Mouse (Mus musculus): ENCODE measurements at regions not wholly inside any gene's neighbourhood (a gene's known extent, or its start where the extent isn't known, plus 50 kb on each side); places are given as distances from the start of the nearest gene placed in this dataset.

GRCm38 (mm10) chr11:19616520-19616919 lies 307.7 kb upstream of the Spred2 start:
- ATAC-seq (replicated peaks; ENCODE audit: low FRiP score, poor library complexity, severe bottlenecking) = no peak

- no peak for ATAC-seq (replicated peaks; ENCODE audit: low FRiP score, poor library complexity, severe bottlenecking)
Measured at GRCm38 (mm10) chr11:19619494-19619893, 304.7 kb upstream of the Spred2 start.

GRCm38 (mm10) chr11:19631055-19631695 lies 293.0 kb upstream of the Spred2 start:
- ATAC-seq (replicated peaks; ENCODE audit: low FRiP score, poor library complexity, severe bottlenecking) = no peak

- no peak for ATAC-seq (replicated peaks; ENCODE audit: low FRiP score, poor library complexity, severe bottlenecking)
Measured at GRCm38 (mm10) chr11:19632477-19632876, 291.7 kb upstream of the Spred2 start.

GRCm38 (mm10) chr11:19633621-19634020 lies 290.6 kb upstream of the Spred2 start:
- ATAC-seq (replicated peaks; ENCODE audit: low FRiP score, poor library complexity, severe bottlenecking) = no peak

- no peak for ATAC-seq (replicated peaks; ENCODE audit: low FRiP score, poor library complexity, severe bottlenecking)
Measured at GRCm38 (mm10) chr11:19641153-19641552, 283.0 kb upstream of the Spred2 start.

- ATAC-seq (replicated peaks; ENCODE audit: low FRiP score, poor library complexity, severe bottlenecking) = no peak
Measured at GRCm38 (mm10) chr11:19644116-19644795, 279.9 kb upstream of the Spred2 start.

GRCm38 (mm10) chr11:19645106-19645505 lies 279.1 kb upstream of the Spred2 start:
- no peak for ATAC-seq (replicated peaks; ENCODE audit: low FRiP score, poor library complexity, severe bottlenecking)

- ATAC-seq (replicated peaks; ENCODE audit: low FRiP score, poor library complexity, severe bottlenecking) = no peak
Measured at GRCm38 (mm10) chr11:19651522-19651921, 272.7 kb upstream of the Spred2 start.

GRCm38 (mm10) chr11:19651929-19652328 lies 272.2 kb upstream of the Spred2 start:
- no peak for ATAC-seq (replicated peaks; ENCODE audit: low FRiP score, poor library complexity, severe bottlenecking)

GRCm38 (mm10) chr11:19659511-19659910 lies 264.7 kb upstream of the Spred2 start:
- ATAC-seq (replicated peaks; ENCODE audit: low FRiP score, poor library complexity, severe bottlenecking) = no peak

- ATAC-seq (replicated peaks; ENCODE audit: low FRiP score, poor library complexity, severe bottlenecking) = no peak
Measured at GRCm38 (mm10) chr11:19666732-19667131, 257.4 kb upstream of the Spred2 start.

- ATAC-seq (replicated peaks; ENCODE audit: low FRiP score, poor library complexity, severe bottlenecking) = no peak
Measured at GRCm38 (mm10) chr11:19670853-19671530, 253.2 kb upstream of the Spred2 start.

GRCm38 (mm10) chr11:19673012-19673411 lies 251.2 kb upstream of the Spred2 start:
- no peak for ATAC-seq (replicated peaks; ENCODE audit: low FRiP score, poor library complexity, severe bottlenecking)

GRCm38 (mm10) chr11:19676514-19676913 lies 247.7 kb upstream of the Spred2 start:
- ATAC-seq (replicated peaks; ENCODE audit: low FRiP score, poor library complexity, severe bottlenecking) = no peak

GRCm38 (mm10) chr11:19679041-19679440 lies 245.1 kb upstream of the Spred2 start:
- ATAC-seq (replicated peaks; ENCODE audit: low FRiP score, poor library complexity, severe bottlenecking) = no peak

- ATAC-seq (replicated peaks; ENCODE audit: low FRiP score, poor library complexity, severe bottlenecking) = no peak
Measured at GRCm38 (mm10) chr11:19679669-19680068, 244.5 kb upstream of the Spred2 start.

- ATAC-seq (replicated peaks; ENCODE audit: low FRiP score, poor library complexity, severe bottlenecking) = no peak
Measured at GRCm38 (mm10) chr11:19701198-19701597, 223.0 kb upstream of the Spred2 start.

- no peak for ATAC-seq (replicated peaks; ENCODE audit: low FRiP score, poor library complexity, severe bottlenecking)
Measured at GRCm38 (mm10) chr11:19708821-19709220, 215.4 kb upstream of the Spred2 start.

GRCm38 (mm10) chr11:19709337-19709736 lies 214.8 kb upstream of the Spred2 start:
- no peak for ATAC-seq (replicated peaks; ENCODE audit: low FRiP score, poor library complexity, severe bottlenecking)

GRCm38 (mm10) chr11:19713091-19713490 lies 211.1 kb upstream of the Spred2 start:
- ATAC-seq (replicated peaks; ENCODE audit: low FRiP score, poor library complexity, severe bottlenecking) = no peak

Measured in erythroid progenitor cell, adult 5-6 weeks (primary cell).